Mouse (Mus musculus) forelimb bud, embryonic 11.5 days (tissue): ENCODE results near the gene Pf4.
"Not testable (repeated sequence)": the region's sequence is repeated elsewhere in the genome, so short reads cannot be mapped to it uniquely, and the experiment has no call there.

Experiments
- DNase-seq: peaks from one replicate; pipeline ENCODE4 v3.0.0-alpha.2; 2012; ENCODE audit warnings: low read depth, low spot score

Gene Pf4

GRCm38 (mm10) chr5:90785659-90786588, 13.7 kb downstream of the Pf4 start, which contains the start of gene Cxcl3:
Gene Cxcl3, plus strand, starts transcription at chr5:90786103.
- DNase-seq: peak; percentile 48

- DNase-seq: peak; percentile 29
Observed at GRCm38 (mm10) chr5:90788114-90788513, 15.9 kb downstream of the Pf4 start.

GRCm38 (mm10) chr5:90789306-90790073, 17.3 kb downstream of the Pf4 start:
- no peak for DNase-seq

GRCm38 (mm10) chr5:90790074-90790502, 17.9 kb downstream of the Pf4 start:
- DNase-seq: peak; percentile 66

- no peak for DNase-seq
Observed at GRCm38 (mm10) chr5:90794195-90794625, 22.0 kb downstream of the Pf4 start, which contains the start of gene Cxcl15. Gene Cxcl15, plus strand, starts transcription at chr5:90794534.

GRCm38 (mm10) chr5:90795392-90795791, 23.2 kb downstream of the Pf4 start:
- DNase-seq: not testable (repeated sequence)

GRCm38 (mm10) chr5:90804574-90804973, 32.3 kb downstream of the Pf4 start:
- DNase-seq: no peak

- no peak for DNase-seq
Observed at GRCm38 (mm10) chr5:90806050-90806449, 33.8 kb downstream of the Pf4 start.

- DNase-seq: no peak
Observed at GRCm38 (mm10) chr5:90807176-90807950, 35.1 kb downstream of the Pf4 start.

GRCm38 (mm10) chr5:90819756-90820155, 47.5 kb downstream of the Pf4 start:
- DNase-seq: peak; percentile 48
